ENCODE assay signal across 9 mouse cellular contexts in the genomic region with DNA sequence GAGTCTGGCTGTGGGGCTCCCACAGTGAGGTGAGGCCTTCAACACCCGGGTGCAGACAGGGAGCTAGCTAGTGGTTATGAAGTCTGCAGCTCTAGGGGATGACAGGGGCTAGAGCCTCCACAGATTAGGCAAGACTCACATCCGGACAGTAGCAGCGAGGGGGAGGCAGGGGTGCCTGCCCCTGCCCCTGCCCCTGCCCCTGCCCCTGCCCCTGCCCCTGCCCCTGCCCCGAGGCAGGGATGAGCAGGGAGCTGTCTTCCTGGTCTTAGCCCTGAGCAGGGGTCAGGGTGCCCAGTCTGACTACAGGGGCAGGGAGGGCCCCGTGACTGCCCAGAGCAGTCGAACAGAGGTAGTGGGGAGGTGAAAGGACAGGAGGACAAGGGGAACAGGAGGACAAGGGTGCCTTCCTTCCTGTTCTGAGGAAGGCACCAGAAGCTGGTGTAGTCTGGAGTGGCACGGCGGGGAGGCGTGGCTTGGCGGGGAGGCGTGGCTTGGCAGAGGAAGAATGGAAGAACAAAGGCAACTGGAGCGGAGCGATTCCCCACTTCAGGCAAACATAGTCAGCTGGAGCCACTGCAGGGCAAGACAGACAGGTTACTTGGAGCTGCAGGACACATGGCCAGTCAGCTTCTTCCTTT. TPM values are rescaled to one million over a fixed set of nuclear protein-coding genes. Genes with fewer than 3 reads are reported as not detected.
DNase-seq lines count a peak whose midpoint lies in the region; ATAC-seq and TF ChIP-seq lines count a peak whose summit lies in the region.
"Had no signal": no experiment of that assay in that cellular context is flagged by ENCODE, and none has a peak within 500 bp of the region (broad histone marks: within the 10 kb centered on the region; RNA-seq: fewer than 3 reads in every experiment).

No protein-coding gene starts in this region.

- no peak for TF ChIP-seq POLR2A in cerebellum, adult 2 months (IDR thresholded peaks at IDR 0.05; ENCODE audit: borderline replicate concordance, insufficient read depth, low read length)

- ATAC-seq in cerebellum, adult (ENCODE audit: insufficient number of reproducible peaks, low FRiP score, low TSS enrichment): no peak
- ATAC-seq in heart, embryonic 13.5 days (ENCODE audit: extremely low read depth, insufficient number of reproducible peaks, low FRiP score, low TSS enrichment): no peak; the same call in 1 of the 2 replicates
- peak; percentile 80 for ATAC-seq in kidney, embryonic 16.5 days (ENCODE audit: low FRiP score, low TSS enrichment)
- ATAC-seq in liver, embryonic 11.5 days (replicated peaks; ENCODE audit: low FRiP score): peak; percentile 64
- ATAC-seq in midbrain, postnatal 0 days (ENCODE audit: low FRiP score): peak; percentile 63

- no peaks in the 10 kb centered on the region for H3K4me1 ChIP-seq in cerebellum, adult 2 months (ENCODE audit: control insufficient read depth, insufficient read depth, low read length)
- peaks cover 25% of the 10 kb centered on the region for H3K4me1 ChIP-seq in heart, embryonic 13.5 days
- H3K4me1 ChIP-seq in kidney, embryonic 16.5 days (ENCODE audit: insufficient read depth, low read length): peaks cover 15% of the 10 kb centered on the region
- H3K4me1 ChIP-seq in liver, embryonic 11.5 days (replicated peaks; ENCODE audit: control insufficient read depth, insufficient read depth, low read length): peaks cover 12% of the 10 kb centered on the region
- H3K4me1 ChIP-seq in midbrain, postnatal 0 days (ENCODE audit: insufficient read depth, low read length): 0 out of 2 replicates have a peak, but pooled peaks cover 3% of the 10 kb centered on the region

- no peak for TF ChIP-seq CTCF in cerebellum, adult 2 months (IDR thresholded peaks at IDR 0.05; ENCODE audit: borderline replicate concordance, insufficient read depth, low read depth, low read length)
- TF ChIP-seq CTCF in midbrain, postnatal 0 days (IDR thresholded peaks at IDR 0.05): no peak

- peak; percentile 24 to 25 for DNase-seq in cerebellum, adult 2 months
- DNase-seq in embryo, embryonic 11.5 days (ENCODE audit: low read depth, low spot score): peak; percentile 57
- DNase-seq in liver, embryonic 11.5 days (ENCODE audit: low spot score): peak; percentile 71
- DNase-seq in midbrain, postnatal 0 days (ENCODE audit: low spot score): peak; percentile 52
- peak; percentile 67 to 72 for DNase-seq in spleen, postnatal 36 days (ENCODE audit: low spot score in 2 of 2)

- no peak overlapping the region for H3K27ac ChIP-seq in cerebellum, adult 2 months (ENCODE audit: insufficient read depth, low read length)
- peak overlapping the region; percentile 77 for H3K27ac ChIP-seq in heart, embryonic 13.5 days (replicated peaks)
- H3K27ac ChIP-seq in kidney, embryonic 16.5 days (ENCODE audit: low read length): peak overlapping the region; percentile 65
- H3K27ac ChIP-seq in liver, embryonic 11.5 days (ENCODE audit: low read depth, low read length): peak overlapping the region; percentile 36
- peak overlapping the region; percentile 7; the same call in 1 of the 2 replicates for H3K27ac ChIP-seq in midbrain, postnatal 0 days (ENCODE audit: low read depth, low read length)

- H3K4me2 ChIP-seq in heart, embryonic 13.5 days: peak overlapping the region; percentile 59
- H3K4me2 ChIP-seq in kidney, embryonic 16.5 days (replicated peaks; ENCODE audit: low read depth, low read length): peak overlapping the region; percentile 40
- H3K4me2 ChIP-seq in liver, embryonic 11.5 days: peak overlapping the region; percentile 47
- H3K4me2 ChIP-seq in midbrain, postnatal 0 days (ENCODE audit: low read depth, low read length, poor library complexity, severe bottlenecking): peak overlapping the region; percentile 34

- no peaks in the 10 kb centered on the region for H3K9me3 ChIP-seq in heart, embryonic 13.5 days
- H3K9me3 ChIP-seq in kidney, embryonic 16.5 days (ENCODE audit: low read length): no peaks in the 10 kb centered on the region
- H3K9me3 ChIP-seq in liver, embryonic 11.5 days (ENCODE audit: control insufficient read depth, low read length): no peaks in the 10 kb centered on the region
- no peaks in the 10 kb centered on the region for H3K9me3 ChIP-seq in midbrain, postnatal 0 days (ENCODE audit: low read length)

- H3K27me3 ChIP-seq in cerebellum, adult 2 months (ENCODE audit: control insufficient read depth, insufficient read depth, low read length): no peaks in the 10 kb centered on the region
- H3K27me3 ChIP-seq in heart, embryonic 13.5 days (replicated peaks): no peaks in the 10 kb centered on the region
- H3K27me3 ChIP-seq in kidney, embryonic 16.5 days (ENCODE audit: insufficient read depth, low read length): no peaks in the 10 kb centered on the region
- no peaks in the 10 kb centered on the region for H3K27me3 ChIP-seq in liver, embryonic 11.5 days (replicated peaks; ENCODE audit: control insufficient read depth, insufficient read depth, low read length)
- no peaks in the 10 kb centered on the region for H3K27me3 ChIP-seq in midbrain, postnatal 0 days (ENCODE audit: insufficient read depth, low read length)
- H3K27me3 ChIP-seq: CH12.LX had no signal

- no peak overlapping the region for H3K4me3 ChIP-seq in cerebellum, adult 2 months (replicated peaks; ENCODE audit: insufficient read depth, low read depth, low read length)
- peak overlapping the region; percentile 22 for H3K4me3 ChIP-seq in heart, embryonic 13.5 days
- peak overlapping the region; percentile 7; the same call in 1 of the 2 replicates for H3K4me3 ChIP-seq in kidney, embryonic 16.5 days (ENCODE audit: low read length)
- no peak overlapping the region for H3K4me3 ChIP-seq in liver, embryonic 11.5 days (ENCODE audit: low read depth, low read length)
- no peak overlapping the region for H3K4me3 ChIP-seq in midbrain, postnatal 0 days (ENCODE audit: low read depth, low read length)

- peaks cover 15% of the 10 kb centered on the region; the same call in 1 of the 2 replicates for H3K36me3 ChIP-seq in heart, embryonic 13.5 days
- H3K36me3 ChIP-seq in kidney, embryonic 16.5 days (ENCODE audit: insufficient read depth, low read length): 0 out of 2 replicates have a peak, but pooled peaks cover 3% of the 10 kb centered on the region
- peaks cover 5% of the 10 kb centered on the region; the same call in 1 of the 2 replicates for H3K36me3 ChIP-seq in liver, embryonic 11.5 days (ENCODE audit: control insufficient read depth, insufficient read depth, low read length)
- no peaks in the 10 kb centered on the region for H3K36me3 ChIP-seq in midbrain, postnatal 0 days (ENCODE audit: insufficient read depth, low read length)

- WGBS in cerebellum, adult 2 months: 21% methylated on average over 13 of the region's 13 CpGs
- WGBS in heart, embryonic 13.5 days: 5% methylated on average over 13 of the region's 13 CpGs
- WGBS in kidney, embryonic 16.5 days: 6% methylated on average over 13 of the region's 13 CpGs
- 10% methylated on average over 13 of the region's 13 CpGs for WGBS in liver, embryonic 11.5 days
- 6% methylated on average over 13 of the region's 13 CpGs for WGBS in midbrain, postnatal 0 days

- H3K9ac ChIP-seq in heart, embryonic 13.5 days: peak overlapping the region; percentile 71
- H3K9ac ChIP-seq in kidney, embryonic 16.5 days (replicated peaks; ENCODE audit: low read length): peak overlapping the region; percentile 58
- peak overlapping the region; percentile 22; the same call in 1 of the 2 replicates for H3K9ac ChIP-seq in liver, embryonic 11.5 days (ENCODE audit: low read depth, low read length)
- H3K9ac ChIP-seq in midbrain, postnatal 0 days (replicated peaks; ENCODE audit: low read length, poor library complexity, severe bottlenecking): peak overlapping the region; percentile 34; the same call in 1 of the 2 replicates

RNA-seq across cellular contexts. Expression of gene Slc22a20, which starts 3.0 kb away (rescaled TPM):
- polyA plus RNA-seq in cerebellum, adult 2 months (2012; rRNA removed): not detected in 2 replicates
- not detected in 2 replicates for polyA plus RNA-seq in heart, embryonic 13.5 days (2015; fragmentation: Nextera tagmentation; extraction: Ambion mirVana)
- polyA plus RNA-seq in kidney, embryonic 16.5 days (2015; fragmentation: Nextera tagmentation; extraction: Ambion mirVana): not detected in 2 replicates
- not detected in 2 replicates for polyA plus RNA-seq in liver, embryonic 11.5 days (2014; fragmentation: Nextera tagmentation; extraction: Ambion mirVana)
- not detected in 2 replicates for total RNA-seq in midbrain, postnatal 0 days (2014; rRNA removed)
- polyA plus RNA-seq in midbrain, postnatal 0 days (2015; fragmentation: Nextera tagmentation; extraction: Ambion mirVana): not detected in 2 replicates
- total RNA-seq: CH12.LX had no signal

RNA-seq across cellular contexts. Expression of gene Pola2, which starts 24.9 kb away (rescaled TPM):
- 16.8 and 19.7 TPM in 2 replicates for polyA plus RNA-seq in cerebellum, adult 2 months (2012; rRNA removed)
- 47.2 and 49.5 TPM in 2 replicates for polyA plus RNA-seq in heart, embryonic 13.5 days (2015; fragmentation: Nextera tagmentation; extraction: Ambion mirVana)
- polyA plus RNA-seq in kidney, embryonic 16.5 days (2015; fragmentation: Nextera tagmentation; extraction: Ambion mirVana): 77.7 and 82.1 TPM in 2 replicates
- 129 and 131 TPM in 2 replicates for polyA plus RNA-seq in liver, embryonic 11.5 days (2014; fragmentation: Nextera tagmentation; extraction: Ambion mirVana)
- total RNA-seq in midbrain, postnatal 0 days (2014; rRNA removed): 17.8 and 21.6 TPM in 2 replicates
- 16.7 and 16.9 TPM in 2 replicates for polyA plus RNA-seq in midbrain, postnatal 0 days (2015; fragmentation: Nextera tagmentation; extraction: Ambion mirVana)

RNA-seq across cellular contexts. Expression of gene Capn1, which starts 26.8 kb away (rescaled TPM):
- polyA plus RNA-seq in cerebellum, adult 2 months (2012; rRNA removed): 27.0 and 27.3 TPM in 2 replicates
- 5.3 and 6.0 TPM in 2 replicates for polyA plus RNA-seq in heart, embryonic 13.5 days (2015; fragmentation: Nextera tagmentation; extraction: Ambion mirVana)
- 11.1 and 11.9 TPM in 2 replicates for polyA plus RNA-seq in kidney, embryonic 16.5 days (2015; fragmentation: Nextera tagmentation; extraction: Ambion mirVana)
- polyA plus RNA-seq in liver, embryonic 11.5 days (2014; fragmentation: Nextera tagmentation; extraction: Ambion mirVana): 25.2 and 25.8 TPM in 2 replicates
- total RNA-seq in midbrain, postnatal 0 days (2014; rRNA removed): 7.9 and 13.2 TPM in 2 replicates
- polyA plus RNA-seq in midbrain, postnatal 0 days (2015; fragmentation: Nextera tagmentation; extraction: Ambion mirVana): 3.3 and 3.9 TPM in 2 replicates

RNA-seq across cellular contexts. Expression of gene Syvn1, which starts 57.4 kb away (rescaled TPM):
- polyA plus RNA-seq in cerebellum, adult 2 months (2012; rRNA removed): 34.5 and 34.8 TPM in 2 replicates
- 17.6 and 18.6 TPM in 2 replicates for polyA plus RNA-seq in heart, embryonic 13.5 days (2015; fragmentation: Nextera tagmentation; extraction: Ambion mirVana)
- polyA plus RNA-seq in kidney, embryonic 16.5 days (2015; fragmentation: Nextera tagmentation; extraction: Ambion mirVana): 33.1 and 39.0 TPM in 2 replicates
- 30.7 and 33.7 TPM in 2 replicates for polyA plus RNA-seq in liver, embryonic 11.5 days (2014; fragmentation: Nextera tagmentation; extraction: Ambion mirVana)
- total RNA-seq in midbrain, postnatal 0 days (2014; rRNA removed): 27.8 and 36.3 TPM in 2 replicates
- polyA plus RNA-seq in midbrain, postnatal 0 days (2015; fragmentation: Nextera tagmentation; extraction: Ambion mirVana): 34.6 and 34.8 TPM in 2 replicates

Comparison
In these comparisons a context has a peak if more than half of its experiments do, and no peak if none do; other contexts are left out.
1. H3K4me3 ChIP-seq: peak in heart, embryonic 13.5 days (single experiment) and kidney, embryonic 16.5 days (single experiment); none in cerebellum, adult 2 months (single experiment), liver, embryonic 11.5 days (single experiment) and midbrain, postnatal 0 days (single experiment).
2. ATAC-seq: peak in kidney, embryonic 16.5 days (single experiment), liver, embryonic 11.5 days (single experiment) and midbrain, postnatal 0 days (single experiment); none in cerebellum, adult (single experiment) and heart, embryonic 13.5 days (single experiment).
3. Peak in every context shown above with its lines, with median percentiles within 50 percentile points of each other: DNase-seq, H3K4me2 ChIP-seq and H3K9ac ChIP-seq.